Mouse (Mus musculus) heart, adult 2 months (tissue): ENCODE measurements around the gene Zfp760.

Source experiments
- CTCF ChIP-seq: fragments of 200-600 bp; IDR thresholded peaks from 2 replicates; pipeline ENCODE4 v1.8.1; 2022; ENCODE audit warnings: antibody characterized with exemption, mild to moderate bottlenecking, moderate library complexity
- EP300 ChIP-seq: fragments of 200-500 bp; IDR thresholded peaks from 2 replicates; pipeline ENCODE4 v1.6.1; 2011; ENCODE audit warnings: low read depth, low read length, control low read depth; ENCODE audit not compliant: insufficient read depth
- POLR2A ChIP-seq: fragments of 200-500 bp; IDR thresholded peaks from 2 replicates; pipeline ENCODE4 v1.6.1; 2011; ENCODE audit warnings: mild to moderate bottlenecking, low read depth, low read length, control low read depth; ENCODE audit not compliant: insufficient read depth

DNA sequence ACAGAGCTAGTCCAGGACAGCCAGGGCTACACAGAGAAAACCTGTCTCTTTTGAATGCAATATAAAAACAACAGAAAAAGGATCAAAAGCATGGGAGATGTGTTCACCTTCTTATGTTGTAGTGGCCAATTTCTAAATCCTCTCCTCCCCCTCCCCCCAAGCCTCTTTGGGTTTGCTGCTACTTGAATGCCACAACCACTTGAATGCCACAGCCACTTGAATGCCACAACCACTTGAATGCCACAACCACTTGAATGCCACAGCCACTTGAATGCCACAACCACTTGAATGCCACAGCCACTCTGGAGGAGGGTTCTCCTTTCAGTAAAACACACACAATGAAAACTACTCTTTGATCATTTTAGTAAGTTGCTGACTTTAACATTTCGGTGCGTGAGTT lies 45.2 kb downstream of the Zfp760 start:
- TF ChIP-seq CTCF, result no peak
- TF ChIP-seq EP300, result no peak
- TF ChIP-seq POLR2A, result no peak
